Mouse (Mus musculus) R1 (cell line): ENCODE results near the gene Myo5a.
A peak's percentile ranks its signal among the peaks of the same experiment; 100 is the strongest.
"Not testable (repeated sequence)": the region's sequence is repeated elsewhere in the genome, so short reads cannot be mapped to it uniquely, and the experiment has no call there.

ENCODE experiments used
- DNase-seq: peaks from one replicate; pipeline ENCODE4 v3.0.0-alpha.2; 2018; ENCODE audit warnings: low read depth, low spot score

The Myo5a gene

GRCm38 (mm10) chr9:75247870-75248269 is 177.1 kb downstream of the Myo5a start:
- no peak for DNase-seq

GRCm38 (mm10) chr9:75248359-75248758 is 177.5 kb downstream of the Myo5a start:
- DNase-seq = no peak

GRCm38 (mm10) chr9:75248874-75249273 is 178.1 kb downstream of the Myo5a start:
- DNase-seq = no peak

- DNase-seq = not testable (repeated sequence)
These were observed 182.3 kb downstream of the Myo5a start for GRCm38 (mm10) chr9:75253158-75253557.

- no peak for DNase-seq
These were observed 183.0 kb downstream of the Myo5a start for GRCm38 (mm10) chr9:75253766-75254165.

- DNase-seq = no peak
These were observed 183.6 kb downstream of the Myo5a start for GRCm38 (mm10) chr9:75254196-75254955.

- DNase-seq = no peak
These were observed 185.2 kb downstream of the Myo5a start for GRCm38 (mm10) chr9:75255820-75256545.

GRCm38 (mm10) chr9:75258792-75259191 is 188.0 kb downstream of the Myo5a start:
- no peak for DNase-seq

- DNase-seq = peak; percentile 85
These were observed 188.8 kb downstream of the Myo5a start for GRCm38 (mm10) chr9:75259656-75260055.

GRCm38 (mm10) chr9:75261332-75261872 is 190.6 kb downstream of the Myo5a start:
- DNase-seq = peak; percentile 84

GRCm38 (mm10) chr9:75262235-75262826 is 191.5 kb downstream of the Myo5a start:
- no peak for DNase-seq

GRCm38 (mm10) chr9:75264008-75264718 is 193.3 kb downstream of the Myo5a start:
- DNase-seq = peak; percentile 84

GRCm38 (mm10) chr9:75267147-75267546 is 196.3 kb downstream of the Myo5a start:
- DNase-seq = no peak

- no peak for DNase-seq
These were observed 199.6 kb downstream of the Myo5a start for GRCm38 (mm10) chr9:75270382-75270781.

GRCm38 (mm10) chr9:75271539-75271938 is 200.7 kb downstream of the Myo5a start:
- no peak for DNase-seq
